Mouse (Mus musculus): ENCODE measurements around the gene Lrrc8e. TPM values are rescaled to one million over a fixed set of nuclear protein-coding genes. Genes with fewer than 3 reads are reported as not detected.

The Lrrc8e gene
- total and polyA plus RNA-seq, 3 experiments: 0.29 to 0.52 (median 0.37) TPM

GRCm38 (mm10) chr8:4192807-4193587 lies 33.6 kb upstream of the Lrrc8e start:
- Histone ChIP-seq H3K9ac (ENCODE audit: low read depth, low read length) (no peak overlapping the region), H3K79me2 (replicated peaks; ENCODE audit: control insufficient read depth, insufficient read depth, low read length) (no peaks in the 10 kb centered on the region), H3K27me3 (ENCODE audit: control insufficient read depth, insufficient read depth, low read length) (no peaks in the 10 kb centered on the region), H3K36me3 (ENCODE audit: control insufficient read depth, insufficient read depth, low read length) (no peaks in the 10 kb centered on the region), H3K4me1 (ENCODE audit: control insufficient read depth, insufficient read depth, low read length) (peaks cover 1% of the 10 kb centered on the region), H3K4me3 (no peak overlapping the region), H3K27ac (no peak overlapping the region; the same call in 1 of the 2 replicates)
- peak; percentile 83 to 88 for DNase-seq
- WGBS: 16% methylated on average over 18 of the region's 18 CpGs
- TF ChIP-seq CTCF (IDR thresholded peaks at IDR 0.05): peak; percentile 96
- TF ChIP-seq EP300 (IDR thresholded peaks at IDR 0.05; ENCODE audit: insufficient read depth, low read depth, low read length): 0 out of 2 replicates have a peak, but pooled peaks have one; percentile 51
- TF ChIP-seq POLR2A (IDR thresholded peaks at IDR 0.05; ENCODE audit: insufficient read depth, low read depth, low read length): no peak
- intact Hi-C loops (cut with DNase I): loop anchor here (5.0 kb wide), 4 partner anchors 44 to 179 kb away; partner anchors contain the start of genes Gm49320, Map2k7 and Snapc2

DNA sequence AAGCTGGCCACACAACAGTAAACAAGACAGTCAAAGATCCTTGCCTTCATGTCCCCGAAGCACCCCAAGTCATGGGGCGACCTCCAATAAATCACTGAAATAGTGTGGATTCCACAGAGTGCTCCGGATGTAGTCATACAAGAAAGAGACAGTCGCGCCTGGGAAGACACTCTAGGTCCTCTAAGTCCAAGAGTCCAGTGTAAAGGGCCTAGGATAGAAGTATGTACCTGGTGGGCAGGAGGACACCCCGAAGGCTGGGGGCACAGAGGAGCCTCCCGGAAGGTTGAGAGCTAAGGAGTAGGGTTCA lies 33.1 kb upstream of the Lrrc8e start:
- TF ChIP-seq POLR2A (IDR thresholded peaks at IDR 0.05; ENCODE audit: insufficient read depth, low read depth, low read length): no peak
- no peak for TF ChIP-seq EP300 (IDR thresholded peaks at IDR 0.05; ENCODE audit: insufficient read depth, low read depth, low read length)
- TF ChIP-seq CTCF (IDR thresholded peaks at IDR 0.05): no peak
- H3K36me3 ChIP-seq (ENCODE audit: control insufficient read depth, insufficient read depth, low read length): no peaks in the 10 kb centered on the region
- H3K27me3 ChIP-seq (ENCODE audit: control insufficient read depth, insufficient read depth, low read length): no peaks in the 10 kb centered on the region
- H3K4me1 ChIP-seq (ENCODE audit: control insufficient read depth, insufficient read depth, low read length): peaks cover 1% of the 10 kb centered on the region
- DNase-seq: no peak
- no peak overlapping the region for H3K4me3 ChIP-seq
- H3K27ac ChIP-seq: no peak overlapping the region; the same call in 1 of the 2 replicates
- H3K79me2 ChIP-seq (replicated peaks; ENCODE audit: control insufficient read depth, insufficient read depth, low read length): no peaks in the 10 kb centered on the region
- intact Hi-C loops (cut with DNase I): loop anchor here (5.0 kb wide), 4 partner anchors 44 to 179 kb away; partner anchors contain the start of genes Gm49320, Map2k7 and Snapc2
- 55% methylated on average over 7 of the region's 7 CpGs for WGBS
- no peak overlapping the region for H3K9ac ChIP-seq (ENCODE audit: low read depth, low read length)

DNA sequence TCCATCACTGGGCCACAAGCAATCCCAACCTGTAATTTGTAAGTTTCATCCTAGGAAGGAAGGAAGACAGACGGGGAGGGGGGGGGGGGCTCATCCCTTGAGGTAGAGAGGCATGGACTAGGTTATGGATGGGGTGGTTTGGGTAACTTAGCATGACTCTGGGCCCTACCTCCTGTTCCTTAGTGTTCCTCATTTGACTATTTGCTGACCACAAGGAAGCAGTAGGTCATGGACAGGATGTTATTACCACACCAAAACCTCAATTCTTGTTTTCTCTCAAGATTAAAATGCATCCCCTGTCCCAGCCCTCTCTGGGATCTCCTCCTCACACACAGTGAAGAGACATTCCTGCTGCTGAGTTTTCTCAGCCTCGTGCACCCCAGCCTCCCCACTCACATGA lies 25.3 kb upstream of the Lrrc8e start:
- Histone ChIP-seq H3K36me3 (ENCODE audit: control insufficient read depth, insufficient read depth, low read length) (no peaks in the 10 kb centered on the region), H3K79me2 (replicated peaks; ENCODE audit: control insufficient read depth, insufficient read depth, low read length) (no peaks in the 10 kb centered on the region), H3K9ac (ENCODE audit: low read depth, low read length) (no peak overlapping the region), H3K4me1 (ENCODE audit: control insufficient read depth, insufficient read depth, low read length) (no peaks in the 10 kb centered on the region), H3K4me3 (no peak overlapping the region), H3K27ac (no peak overlapping the region), H3K27me3 (ENCODE audit: control insufficient read depth, insufficient read depth, low read length) (no peaks in the 10 kb centered on the region)
- 79% methylated on average over 2 of the region's 2 CpGs for WGBS
- no peak for DNase-seq
- intact Hi-C loops (cut with DNase I): no loop called here
- TF ChIP-seq POLR2A (IDR thresholded peaks at IDR 0.05; ENCODE audit: insufficient read depth, low read depth, low read length) (no peak), EP300 (IDR thresholded peaks at IDR 0.05; ENCODE audit: insufficient read depth, low read depth, low read length) (no peak), CTCF (IDR thresholded peaks at IDR 0.05) (no peak)

- WGBS: 67% methylated on average over 38 of the region's 38 CpGs
- H3K79me2 ChIP-seq (replicated peaks; ENCODE audit: control insufficient read depth, insufficient read depth, low read length): no peaks in the 10 kb centered on the region
- intact Hi-C loops (cut with DNase I): no loop called here
- TF ChIP-seq POLR2A (IDR thresholded peaks at IDR 0.05; ENCODE audit: insufficient read depth, low read depth, low read length): no peak
- TF ChIP-seq EP300 (IDR thresholded peaks at IDR 0.05; ENCODE audit: insufficient read depth, low read depth, low read length): no peak
- no peak for TF ChIP-seq CTCF (IDR thresholded peaks at IDR 0.05)
- H3K4me1 ChIP-seq (ENCODE audit: control insufficient read depth, insufficient read depth, low read length): no peaks in the 10 kb centered on the region
- no peak for DNase-seq
- no peak overlapping the region for H3K27ac ChIP-seq
- H3K9ac ChIP-seq (ENCODE audit: low read depth, low read length): no peak overlapping the region
- no peaks in the 10 kb centered on the region for H3K27me3 ChIP-seq (ENCODE audit: control insufficient read depth, insufficient read depth, low read length)
- H3K36me3 ChIP-seq (ENCODE audit: control insufficient read depth, insufficient read depth, low read length): no peaks in the 10 kb centered on the region
- no peak overlapping the region for H3K4me3 ChIP-seq
Measured at GRCm38 (mm10) chr8:4205246-4206123, 21.1 kb upstream of the Lrrc8e start.

- Histone ChIP-seq H3K79me2 (replicated peaks; ENCODE audit: control insufficient read depth, insufficient read depth, low read length) (no peaks in the 10 kb centered on the region), H3K36me3 (ENCODE audit: control insufficient read depth, insufficient read depth, low read length) (no peaks in the 10 kb centered on the region), H3K4me1 (ENCODE audit: control insufficient read depth, insufficient read depth, low read length) (no peaks in the 10 kb centered on the region), H3K9ac (ENCODE audit: low read depth, low read length) (no peak overlapping the region), H3K4me3 (no peak overlapping the region), H3K27ac (no peak overlapping the region), H3K27me3 (ENCODE audit: control insufficient read depth, insufficient read depth, low read length) (no peaks in the 10 kb centered on the region)
- 60% methylated on average over 44 of the region's 44 CpGs for WGBS
- no peak for DNase-seq
- TF ChIP-seq POLR2A (IDR thresholded peaks at IDR 0.05; ENCODE audit: insufficient read depth, low read depth, low read length) (no peak), EP300 (IDR thresholded peaks at IDR 0.05; ENCODE audit: insufficient read depth, low read depth, low read length) (no peak), CTCF (IDR thresholded peaks at IDR 0.05) (no peak)
- intact Hi-C loops (cut with DNase I): no loop called here
Measured at GRCm38 (mm10) chr8:4206182-4207015, 20.2 kb upstream of the Lrrc8e start.

All from heart, adult 2 months (tissue).